Mouse (Mus musculus) megakaryocyte, embryonic 14.5 days (primary cell): Measurements from ENCODE around the gene Lcn4.

Experiments used
- FLI1 ChIP-seq: IDR thresholded peaks from 2 replicates; pipeline ENCODE4 v1.6.1; 2012; ENCODE audit warnings: low read length, inconsistent platforms, mixed read lengths
- GATA1 ChIP-seq: IDR thresholded peaks from 3 replicates; pipeline ENCODE4 v1.6.1; 2012; ENCODE audit warnings: mixed read lengths, low read length, inconsistent platforms, borderline replicate concordance

DNA sequence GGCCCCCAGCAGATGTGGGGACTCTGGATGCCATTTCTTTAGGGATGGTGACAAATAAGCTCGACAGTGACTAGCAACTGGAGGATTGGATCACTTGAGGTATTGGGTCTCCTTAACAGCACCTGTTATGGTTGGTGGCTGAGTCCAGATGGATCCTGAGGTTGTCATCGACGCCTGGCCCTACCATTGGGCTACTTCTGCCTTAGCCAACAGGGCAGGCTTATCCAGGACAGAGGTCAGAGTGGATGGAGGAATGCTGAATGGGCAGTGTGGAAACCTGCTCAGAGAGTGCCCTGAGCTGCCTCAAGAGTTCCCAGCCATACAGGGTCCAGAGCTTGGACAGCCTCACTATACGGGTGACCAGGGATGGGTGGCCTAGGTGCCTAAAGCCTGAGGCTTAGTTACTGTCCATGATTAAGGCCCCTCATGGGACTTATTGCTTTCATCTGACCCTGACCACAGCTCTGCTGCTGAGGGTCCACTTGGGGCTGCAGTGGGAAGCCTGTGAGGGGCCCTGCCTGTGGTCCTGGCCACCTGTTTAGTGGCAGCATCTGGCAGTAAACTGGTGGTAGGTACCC is 37.0 kb downstream of the Lcn4 start:
- TF ChIP-seq GATA1 (no peak), FLI1 (no peak)
